In the genomic region with DNA sequence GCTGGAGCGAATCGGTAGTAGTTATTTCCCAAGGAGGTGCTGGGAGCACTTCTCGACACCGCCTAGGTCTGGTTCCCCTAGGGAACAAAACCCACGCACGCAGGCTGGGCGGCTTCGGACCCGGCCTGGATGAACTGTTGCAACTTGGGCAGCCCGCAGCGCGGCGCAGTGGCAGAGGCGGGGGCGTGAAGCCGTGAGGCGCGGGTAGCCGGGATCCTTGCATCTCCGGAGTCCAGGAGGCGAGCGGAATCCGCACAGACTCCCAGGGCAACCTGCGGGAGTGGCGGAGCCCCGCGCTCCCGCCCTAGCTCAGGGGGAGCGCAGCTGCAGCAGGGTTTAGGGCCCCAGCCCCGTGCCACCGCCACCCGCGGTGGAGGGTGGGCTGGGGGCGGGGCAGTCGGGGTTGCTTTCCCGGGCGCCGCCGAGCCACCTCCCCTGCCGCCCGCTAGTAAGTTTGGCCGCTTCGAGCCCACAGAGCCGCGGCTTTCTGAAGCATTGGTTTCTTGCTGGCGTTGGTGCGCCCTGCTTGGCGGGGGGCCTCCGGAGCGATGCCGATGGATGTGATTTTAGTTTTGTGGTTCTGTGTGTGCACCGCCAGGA, we compare ENCODE assay signal across 10 mouse cellular contexts. TPM values are rescaled to one million over a fixed set of nuclear protein-coding genes. Genes with fewer than 3 reads are reported as not detected.
DNase-seq lines count a peak whose midpoint lies in the region; ATAC-seq lines count a peak whose summit lies in the region.
"Had no signal": no experiment of that assay in that cellular context is flagged by ENCODE, and none has a peak within 500 bp of the region (broad histone marks: within the 10 kb centered on the region; RNA-seq: fewer than 3 reads in every experiment).

Gene Nell1 (plus strand): TSS at position 24 of the 600 bp plus-strand sequence.

- peak; percentile 21 to 25 for DNase-seq in cerebellum, postnatal 14 days
- no peak for DNase-seq in cerebellum, adult 18-20 months
- DNase-seq in ovary, postnatal 36 days (ENCODE audit: low spot score): peak; percentile 12
- no peak for DNase-seq in ovary, postnatal 14 days (ENCODE audit: low spot score)
- peak; percentile 14 to 41 for DNase-seq in layer of hippocampus, postnatal 14 days (ENCODE audit: low spot score in 2 of 2)
- DNase-seq in urinary bladder, adult 2 months (ENCODE audit: low spot score): no peak
- DNase-seq in kidney, adult 8-10 months: no peak

- WGBS in midbrain, embryonic 15.5 days: under 1% methylated on average over 52 of the region's 52 CpGs

- H3K9me3 ChIP-seq in midbrain, embryonic 15.5 days: no peaks in the 10 kb centered on the region

- H3K9ac ChIP-seq in midbrain, embryonic 15.5 days: peak within 1 kb of the TSS; percentile 44

- peak within 1 kb of the TSS; percentile 95 for H3K4me2 ChIP-seq in midbrain, embryonic 15.5 days

- peak; percentile 82 for ATAC-seq in midbrain, embryonic 15.5 days (replicated peaks)

- H3K4me1 ChIP-seq in midbrain, embryonic 15.5 days: peaks cover 21% of the 10 kb centered on the region

- H3K36me3 ChIP-seq in midbrain, embryonic 15.5 days (replicated peaks): no peaks in the 10 kb centered on the region

- peak within 1 kb of the TSS; percentile 39; the same call in 1 of the 2 replicates for H3K27ac ChIP-seq in midbrain, embryonic 15.5 days

- peak within 1 kb of the TSS; percentile 59 for H3K4me3 ChIP-seq in midbrain, embryonic 15.5 days
- H3K4me3 ChIP-seq: erythroblast, embryonic 14.5 days had no signal

- H3K27me3 ChIP-seq in midbrain, embryonic 15.5 days (replicated peaks): peaks cover 45% of the 10 kb centered on the region

RNA-seq across cellular contexts. Expression of gene Nell1, which starts in this region (rescaled TPM):
- 10 to 100 TPM; 57.7 to 66.7 TPM for total RNA-seq in layer of hippocampus, postnatal 14 days (2021)
- 28.2 and 30.2 TPM in 2 replicates for polyA plus RNA-seq in midbrain, embryonic 15.5 days (2015; fragmentation: Nextera tagmentation; extraction: Ambion mirVana)
- 0.18 and 0.31 TPM in 2 replicates for polyA plus RNA-seq in urinary bladder, adult 2 months (2012; rRNA removed)
- polyA plus RNA-seq: erythroblast, embryonic 14.5 days; spleen, adult 2 months had no signal

Comparison
In these comparisons a context has a peak if more than half of its experiments do, and no peak if none do; other contexts are left out.
1. RNA of gene Nell1 (polyA plus RNA-seq): 28.2 to 30.2 TPM in midbrain, embryonic 15.5 days; 0.18 to 0.31 TPM in urinary bladder, adult 2 months; every median in the first group is over 10 times any median in the second.
2. DNase-seq: peak in cerebellum, postnatal 14 days (2 of 2), ovary, postnatal 36 days (single experiment) and layer of hippocampus, postnatal 14 days (2 of 2); none in cerebellum, adult 18-20 months (0 of 2), ovary, postnatal 14 days (single experiment), urinary bladder, adult 2 months (single experiment) and kidney, adult 8-10 months (0 of 2).